Mouse (Mus musculus): Measurements from ENCODE around the gene Olfr93.
"Not testable (repeated sequence)": the region's sequence is repeated elsewhere in the genome, so short reads cannot be mapped to it uniquely, and the experiment has no call there.

Olfr93 gene

GRCm38 (mm10) chr17:37161394-37161793, at the start of gene Olfr93:
TSS of gene Olfr93 (minus strand) at chr17:37161494.
- no peak for DNase-seq (ENCODE audit: low read depth)

GRCm38 (mm10) chr17:37203917-37204236, 42.6 kb upstream of the Olfr93 start:
- DNase-seq (ENCODE audit: low read depth): no peak

GRCm38 (mm10) chr17:37203206-37203916, 42.1 kb upstream of the Olfr93 start:
- DNase-seq (ENCODE audit: low read depth): peak; percentile 82

- DNase-seq (ENCODE audit: low read depth): no peak
Observed at GRCm38 (mm10) chr17:37200894-37201293, 39.6 kb upstream of the Olfr93 start, which contains the start of gene Olfr94. TSS of gene Olfr94 (minus strand) at chr17:37200994.

GRCm38 (mm10) chr17:37196845-37197724, 35.8 kb upstream of the Olfr93 start:
- DNase-seq (ENCODE audit: low read depth): no peak

- no peak for DNase-seq (ENCODE audit: low read depth)
Observed at GRCm38 (mm10) chr17:37194782-37195181, 33.5 kb upstream of the Olfr93 start.

GRCm38 (mm10) chr17:37193656-37194055, 32.4 kb upstream of the Olfr93 start, which contains the start of gene Ubd:
TSS of gene Ubd (plus strand) at chr17:37193892.
- no peak for DNase-seq (ENCODE audit: low read depth)

- no peak for DNase-seq (ENCODE audit: low read depth)
Observed at GRCm38 (mm10) chr17:37193032-37193431, 31.7 kb upstream of the Olfr93 start.

GRCm38 (mm10) chr17:37190711-37191110, 29.4 kb upstream of the Olfr93 start:
- DNase-seq (ENCODE audit: low read depth): no peak

- DNase-seq (ENCODE audit: low read depth): no peak
Observed at GRCm38 (mm10) chr17:37185474-37185873, 24.2 kb upstream of the Olfr93 start.

GRCm38 (mm10) chr17:37131366-37131765, 29.9 kb downstream of the Olfr93 start:
- DNase-seq (ENCODE audit: low read depth): not testable (repeated sequence)

- no peak for DNase-seq (ENCODE audit: low read depth)
Observed at GRCm38 (mm10) chr17:37119988-37120387, 41.3 kb downstream of the Olfr93 start, which contains the start of gene Olfr92. TSS of gene Olfr92 (minus strand) at chr17:37120088.

- DNase-seq (ENCODE audit: low read depth): no peak
Observed at GRCm38 (mm10) chr17:37098178-37098577, 63.1 kb downstream of the Olfr93 start, which contains the start of gene Olfr91. TSS of gene Olfr91 (minus strand) at chr17:37098278.

GRCm38 (mm10) chr17:37093289-37093688, 68.0 kb downstream of the Olfr93 start:
- no peak for DNase-seq (ENCODE audit: low read depth)

- no peak for DNase-seq (ENCODE audit: low read depth)
Observed at GRCm38 (mm10) chr17:37092198-37092597, 69.1 kb downstream of the Olfr93 start.
